In the genomic region with DNA sequence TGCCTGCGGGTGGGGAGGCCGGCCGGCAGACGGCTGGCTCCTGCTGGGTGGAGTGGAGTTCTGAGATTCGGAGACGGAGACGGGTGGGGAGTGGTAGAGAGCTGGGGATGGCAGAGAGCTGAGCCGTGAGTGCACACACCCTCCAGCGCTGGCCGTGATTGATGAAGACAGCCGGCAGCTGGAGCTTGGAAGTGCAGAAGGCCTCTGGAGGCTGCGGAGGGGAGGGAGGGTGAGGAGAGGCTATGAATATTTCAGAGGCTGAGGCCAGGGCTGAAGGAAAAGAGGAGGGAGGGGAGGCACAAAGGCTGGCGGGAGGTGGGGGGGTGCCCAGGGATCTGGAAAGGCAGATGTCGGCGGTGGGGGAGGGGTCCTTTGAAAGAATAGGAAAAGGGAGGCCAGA, we compare ENCODE assay signal across 9 mouse cellular contexts. TPM values are rescaled to one million over a fixed set of nuclear protein-coding genes. Genes with fewer than 3 reads are reported as not detected.
DNase-seq lines count a peak whose midpoint lies in the region; ATAC-seq lines count a peak whose summit lies in the region.
"Had no signal": no experiment of that assay in that cellular context is flagged by ENCODE, and none has a peak within 500 bp of the region (broad histone marks: within the 10 kb centered on the region; RNA-seq: fewer than 3 reads in every experiment).

No protein-coding gene starts in this region.

- H3K9me3 ChIP-seq in forebrain, embryonic 12.5 days = no peaks in the 10 kb centered on the region
- H3K9me3 ChIP-seq in midbrain, embryonic 11.5 days (ENCODE audit: control insufficient read depth, low read length) = no peaks in the 10 kb centered on the region
- H3K9me3 ChIP-seq: lung, embryonic 15.5 days had no signal

- ATAC-seq in forebrain, embryonic 12.5 days (ENCODE audit: low FRiP score) = peak; percentile 91
- peak; percentile 89 for ATAC-seq in midbrain, embryonic 11.5 days (ENCODE audit: low FRiP score)

- H3K36me3 ChIP-seq in forebrain, embryonic 12.5 days (replicated peaks) = no peaks in the 10 kb centered on the region
- H3K36me3 ChIP-seq in midbrain, embryonic 11.5 days (ENCODE audit: control insufficient read depth, insufficient read depth, low read length) = no peaks in the 10 kb centered on the region
- H3K36me3 ChIP-seq: lung, embryonic 15.5 days had no signal

- H3K4me2 ChIP-seq in forebrain, embryonic 12.5 days = peak overlapping the region; percentile 36
- peak overlapping the region; percentile 39 for H3K4me2 ChIP-seq in midbrain, embryonic 11.5 days
- H3K4me2 ChIP-seq: lung, embryonic 15.5 days had no signal

- DNase-seq in adrenal gland, postnatal 14 days = peak; percentile 57
- no peak for DNase-seq in adrenal gland, postnatal 25 days
- DNase-seq in 3T3-L1 (ENCODE audit: low read depth, low spot score) = peak; percentile 19
- DNase-seq in midbrain, embryonic 11.5 days (ENCODE audit: low spot score, missing footprints) = peak; percentile 94
- DNase-seq in thymus, postnatal 36 days = no peak
- no peak for DNase-seq in ovary, postnatal 14 days (ENCODE audit: low spot score)
- DNase-seq in kidney, adult 11 months = no peak

- H3K4me1 ChIP-seq in forebrain, embryonic 12.5 days = peaks cover 36% of the 10 kb centered on the region
- peaks cover 23% of the 10 kb centered on the region for H3K4me1 ChIP-seq in midbrain, embryonic 11.5 days (ENCODE audit: control insufficient read depth, insufficient read depth, low read length)
- H3K4me1 ChIP-seq: lung, embryonic 15.5 days had no signal

- H3K9ac ChIP-seq in forebrain, embryonic 12.5 days = no peak overlapping the region
- H3K9ac ChIP-seq in midbrain, embryonic 11.5 days (ENCODE audit: low read length) = peak overlapping the region; percentile 54
- H3K9ac ChIP-seq: lung, embryonic 15.5 days had no signal

- no peak overlapping the region; the same call in 1 of the 2 replicates for H3K4me3 ChIP-seq in forebrain, embryonic 12.5 days (replicated peaks)
- 0 out of 2 replicates have a peak overlapping the region, but pooled peaks have one; percentile 5 for H3K4me3 ChIP-seq in midbrain, embryonic 11.5 days (ENCODE audit: low read depth, low read length)
- H3K4me3 ChIP-seq: lung, embryonic 15.5 days had no signal

- peak overlapping the region; percentile 90 for H3K27ac ChIP-seq in forebrain, embryonic 12.5 days
- peak overlapping the region; percentile 91 for H3K27ac ChIP-seq in midbrain, embryonic 11.5 days (ENCODE audit: low read depth, low read length)
- H3K27ac ChIP-seq: lung, embryonic 15.5 days had no signal

- under 1% methylated on average over 15 of the region's 15 CpGs for WGBS in forebrain, embryonic 12.5 days
- WGBS in midbrain, embryonic 11.5 days = under 1% methylated on average over 15 of the region's 15 CpGs

- H3K27me3 ChIP-seq in forebrain, embryonic 12.5 days = peaks cover 70% of the 10 kb centered on the region
- H3K27me3 ChIP-seq in midbrain, embryonic 11.5 days (ENCODE audit: control insufficient read depth, insufficient read depth, low read length) = peaks cover 21% of the 10 kb centered on the region

RNA-seq across cellular contexts. Expression of a gene that starts 36.7 kb away (rescaled TPM):
- 64.7 and 97.7 TPM in 2 replicates for total RNA-seq in adrenal gland, postnatal 14 days (2021)
- 80.7 and 133 TPM in 2 replicates for total RNA-seq in adrenal gland, postnatal 25 days (2021)
- 7.8 and 10.7 TPM in 2 replicates for polyA plus RNA-seq in forebrain, embryonic 12.5 days (2016; fragmentation: Nextera tagmentation; extraction: Ambion mirVana)
- 8.7 and 9.9 TPM in 2 replicates for polyA plus RNA-seq in midbrain, embryonic 11.5 days (2014; fragmentation: Nextera tagmentation; extraction: Ambion mirVana)

RNA-seq across cellular contexts. Expression of a gene that starts 44.3 kb away (rescaled TPM):
- total RNA-seq in adrenal gland, postnatal 14 days (2021) = 2.7 and 4.3 TPM in 2 replicates
- 1.7 and 5.6 TPM in 2 replicates for total RNA-seq in adrenal gland, postnatal 25 days (2021)
- 30.3 and 37.6 TPM in 2 replicates for polyA plus RNA-seq in forebrain, embryonic 12.5 days (2016; fragmentation: Nextera tagmentation; extraction: Ambion mirVana)
- 19.0 and 20.7 TPM in 2 replicates for polyA plus RNA-seq in midbrain, embryonic 11.5 days (2014; fragmentation: Nextera tagmentation; extraction: Ambion mirVana)

Comparison
In these comparisons a context has a peak if more than half of its experiments do, and no peak if none do; other contexts are left out.
1. DNase-seq: peak in adrenal gland, postnatal 14 days (single experiment), 3T3-L1 (single experiment) and midbrain, embryonic 11.5 days (single experiment); none in adrenal gland, postnatal 25 days (single experiment), thymus, postnatal 36 days (0 of 2), ovary, postnatal 14 days (single experiment) and kidney, adult 11 months (single experiment).